Mouse (Mus musculus): ENCODE results near the gene Arhgap15. TPM values are rescaled to one million over a fixed set of nuclear protein-coding genes. Genes with fewer than 3 reads are reported as not detected.

The Arhgap15 gene
- total and polyA plus RNA-seq, 3 experiments: 0.39 to 1.2 (median 0.70) TPM

DNA sequence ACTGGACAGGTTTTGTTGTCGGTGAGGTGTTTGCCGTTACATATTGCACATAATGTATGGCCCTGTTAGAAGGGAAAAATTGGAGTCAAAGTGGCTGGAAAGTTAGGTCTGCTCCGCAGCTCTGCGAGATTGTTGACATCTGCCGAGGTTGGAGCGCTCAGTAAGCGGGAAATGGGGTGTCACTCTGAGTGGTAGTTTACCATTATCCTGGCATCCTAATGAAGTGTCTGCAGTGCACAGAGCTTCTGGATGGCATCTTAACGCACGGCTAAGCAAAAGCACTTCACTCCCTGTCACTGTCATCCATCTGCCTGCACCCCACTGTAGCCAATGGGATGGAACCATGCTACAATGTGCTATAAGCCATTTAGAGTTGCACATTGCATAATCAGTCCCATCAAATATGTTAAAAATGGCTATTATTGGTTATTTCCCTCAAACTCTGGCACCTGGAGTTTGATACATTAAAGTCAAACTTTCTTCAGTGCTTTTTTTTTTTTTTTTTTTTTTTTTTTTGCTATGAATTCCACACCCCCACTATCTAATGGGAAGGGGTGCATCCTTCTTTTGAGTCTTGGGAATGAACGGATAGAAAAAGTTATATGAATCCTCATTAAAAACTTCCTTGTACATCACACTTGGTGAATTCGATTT lies 561.6 kb downstream of the Arhgap15 start:
- Histone ChIP-seq H3K36me3 (ENCODE audit: control insufficient read depth, insufficient read depth, low read length) (no peaks in the 10 kb centered on the region), H3K27me3 (ENCODE audit: control insufficient read depth, insufficient read depth, low read length) (no peaks in the 10 kb centered on the region), H3K4me3 (no peak overlapping the region), H3K9ac (ENCODE audit: low read depth, low read length) (no peak overlapping the region), H3K79me2 (replicated peaks; ENCODE audit: control insufficient read depth, insufficient read depth, low read length) (no peaks in the 10 kb centered on the region), H3K4me1 (ENCODE audit: control insufficient read depth, insufficient read depth, low read length) (no peaks in the 10 kb centered on the region), H3K27ac (no peak overlapping the region)
- 93% methylated on average over 11 of the region's 11 CpGs for WGBS
- TF ChIP-seq POLR2A (IDR thresholded peaks at IDR 0.05; ENCODE audit: insufficient read depth, low read depth, low read length) (no peak), CTCF (IDR thresholded peaks at IDR 0.05) (no peak), EP300 (IDR thresholded peaks at IDR 0.05; ENCODE audit: insufficient read depth, low read depth, low read length) (no peak)
- intact Hi-C loops (cut with DNase I): no loop called here
- no peak for DNase-seq

DNA sequence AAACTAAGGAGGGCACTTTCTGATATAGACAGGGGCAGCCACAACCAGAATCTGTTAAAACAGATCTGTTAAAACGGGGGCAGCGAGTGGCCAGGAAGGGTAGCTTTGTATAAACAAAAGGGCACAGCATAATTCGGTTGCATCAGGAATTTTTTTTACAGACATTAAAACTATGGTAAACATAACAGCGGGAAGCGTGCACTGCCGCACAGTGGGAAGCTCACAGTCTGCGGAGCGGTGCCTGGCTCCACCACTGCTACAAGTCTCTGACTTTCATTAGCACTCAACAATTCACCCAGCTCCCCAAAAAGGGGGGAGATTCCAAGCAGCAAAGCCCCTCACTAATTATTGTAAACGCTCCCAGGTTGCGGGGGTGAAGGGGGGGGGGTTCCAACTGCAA lies 562.6 kb downstream of the Arhgap15 start:
- Histone ChIP-seq H3K36me3 (ENCODE audit: control insufficient read depth, insufficient read depth, low read length) (no peaks in the 10 kb centered on the region), H3K4me1 (ENCODE audit: control insufficient read depth, insufficient read depth, low read length) (no peaks in the 10 kb centered on the region), H3K9ac (ENCODE audit: low read depth, low read length) (no peak overlapping the region), H3K79me2 (replicated peaks; ENCODE audit: control insufficient read depth, insufficient read depth, low read length) (no peaks in the 10 kb centered on the region), H3K4me3 (no peak overlapping the region), H3K27me3 (ENCODE audit: control insufficient read depth, insufficient read depth, low read length) (no peaks in the 10 kb centered on the region), H3K27ac (no peak overlapping the region)
- TF ChIP-seq CTCF (IDR thresholded peaks at IDR 0.05) (no peak), POLR2A (IDR thresholded peaks at IDR 0.05; ENCODE audit: insufficient read depth, low read depth, low read length) (no peak), EP300 (IDR thresholded peaks at IDR 0.05; ENCODE audit: insufficient read depth, low read depth, low read length) (no peak)
- DNase-seq: no peak
- intact Hi-C loops (cut with DNase I): no loop called here
- WGBS: 35% methylated on average over 10 of the region's 10 CpGs

DNA sequence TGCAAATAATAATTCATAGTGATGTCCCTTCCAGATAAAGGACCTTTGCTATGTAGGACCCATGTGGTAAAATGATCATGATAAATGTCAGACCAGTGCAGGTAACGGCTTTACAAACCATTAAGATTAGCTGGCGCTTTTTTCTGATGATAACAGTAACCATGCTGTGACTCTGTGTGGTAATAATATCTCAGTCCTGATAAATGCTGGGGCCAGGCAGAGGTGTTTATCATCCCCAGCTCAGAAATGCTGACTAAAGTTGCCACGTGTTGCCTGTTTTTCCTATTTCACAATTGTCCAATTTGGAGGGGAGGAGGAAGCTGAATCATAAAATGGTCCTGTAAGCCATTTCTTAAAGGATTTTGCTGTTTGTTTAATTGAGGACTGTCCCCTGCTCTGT lies 564.9 kb downstream of the Arhgap15 start:
- intact Hi-C loops (cut with DNase I): no loop called here
- Histone ChIP-seq H3K79me2 (replicated peaks; ENCODE audit: control insufficient read depth, insufficient read depth, low read length) (no peaks in the 10 kb centered on the region), H3K27ac (no peak overlapping the region), H3K4me3 (no peak overlapping the region), H3K27me3 (ENCODE audit: control insufficient read depth, insufficient read depth, low read length) (no peaks in the 10 kb centered on the region), H3K9ac (ENCODE audit: low read depth, low read length) (no peak overlapping the region), H3K36me3 (ENCODE audit: control insufficient read depth, insufficient read depth, low read length) (no peaks in the 10 kb centered on the region), H3K4me1 (ENCODE audit: control insufficient read depth, insufficient read depth, low read length) (no peaks in the 10 kb centered on the region)
- TF ChIP-seq CTCF (IDR thresholded peaks at IDR 0.05) (no peak), EP300 (IDR thresholded peaks at IDR 0.05; ENCODE audit: insufficient read depth, low read depth, low read length) (no peak), POLR2A (IDR thresholded peaks at IDR 0.05; ENCODE audit: insufficient read depth, low read depth, low read length) (no peak)
- DNase-seq: no peak
- 55% methylated on average over 3 of the region's 3 CpGs for WGBS

DNA sequence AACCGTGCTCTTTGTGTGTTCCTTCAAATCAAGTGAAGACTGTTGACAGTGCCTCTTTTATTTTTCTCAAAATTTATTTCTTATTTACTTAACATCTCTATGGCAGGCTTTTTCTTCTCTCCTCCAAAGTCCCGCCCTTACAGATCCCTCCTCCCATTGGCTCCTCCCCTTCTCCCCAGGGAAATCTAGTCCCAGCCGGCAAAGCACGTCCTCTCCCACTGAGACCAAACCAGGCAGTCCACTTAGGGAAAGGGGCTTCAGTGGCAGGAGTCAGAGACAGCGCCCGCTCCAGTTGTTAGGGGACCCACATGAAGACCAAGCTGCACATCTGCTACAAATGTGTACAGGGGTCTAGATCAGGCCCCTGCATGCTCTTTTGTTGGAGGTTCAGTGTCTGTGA lies 569.8 kb downstream of the Arhgap15 start:
- Histone ChIP-seq H3K36me3 (ENCODE audit: control insufficient read depth, insufficient read depth, low read length) (no peaks in the 10 kb centered on the region), H3K79me2 (replicated peaks; ENCODE audit: control insufficient read depth, insufficient read depth, low read length) (no peaks in the 10 kb centered on the region), H3K9ac (ENCODE audit: low read depth, low read length) (no peak overlapping the region), H3K4me3 (no peak overlapping the region), H3K4me1 (ENCODE audit: control insufficient read depth, insufficient read depth, low read length) (no peaks in the 10 kb centered on the region), H3K27ac (no peak overlapping the region), H3K27me3 (ENCODE audit: control insufficient read depth, insufficient read depth, low read length) (no peaks in the 10 kb centered on the region)
- 69% methylated on average over 6 of the region's 6 CpGs for WGBS
- no peak for DNase-seq
- TF ChIP-seq POLR2A (IDR thresholded peaks at IDR 0.05; ENCODE audit: insufficient read depth, low read depth, low read length) (no peak), CTCF (IDR thresholded peaks at IDR 0.05) (no peak), EP300 (IDR thresholded peaks at IDR 0.05; ENCODE audit: insufficient read depth, low read depth, low read length) (no peak)
- intact Hi-C loops (cut with DNase I): no loop called here

DNA sequence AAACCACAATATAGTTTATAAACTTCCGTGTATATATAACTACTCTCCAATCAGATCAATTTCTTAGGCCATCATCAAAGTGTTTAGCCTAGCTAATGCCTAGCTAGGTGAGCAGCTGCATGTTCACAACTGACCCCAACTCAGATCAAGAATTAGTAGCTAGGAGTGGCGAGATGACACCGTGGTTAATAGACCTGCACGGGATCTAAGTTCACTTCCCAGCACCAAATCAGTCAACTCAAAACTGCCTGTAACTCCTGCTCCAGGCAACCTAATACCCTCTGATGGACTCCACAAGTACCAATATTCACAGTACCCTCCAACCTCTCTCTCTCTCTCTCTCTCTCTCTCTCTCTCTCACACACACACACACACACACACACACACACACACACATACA lies 570.9 kb downstream of the Arhgap15 start:
- intact Hi-C loops (cut with DNase I): no loop called here
- Histone ChIP-seq H3K79me2 (replicated peaks; ENCODE audit: control insufficient read depth, insufficient read depth, low read length) (no peaks in the 10 kb centered on the region), H3K36me3 (ENCODE audit: control insufficient read depth, insufficient read depth, low read length) (no peaks in the 10 kb centered on the region), H3K27ac (no peak overlapping the region), H3K27me3 (ENCODE audit: control insufficient read depth, insufficient read depth, low read length) (no peaks in the 10 kb centered on the region), H3K9ac (ENCODE audit: low read depth, low read length) (no peak overlapping the region), H3K4me3 (no peak overlapping the region), H3K4me1 (ENCODE audit: control insufficient read depth, insufficient read depth, low read length) (no peaks in the 10 kb centered on the region)
- WGBS: 94% methylated on average over 4 of the region's 4 CpGs
- DNase-seq: no peak
- TF ChIP-seq CTCF (IDR thresholded peaks at IDR 0.05) (no peak), EP300 (IDR thresholded peaks at IDR 0.05; ENCODE audit: insufficient read depth, low read depth, low read length) (no peak), POLR2A (IDR thresholded peaks at IDR 0.05; ENCODE audit: insufficient read depth, low read depth, low read length) (no peak)

DNA sequence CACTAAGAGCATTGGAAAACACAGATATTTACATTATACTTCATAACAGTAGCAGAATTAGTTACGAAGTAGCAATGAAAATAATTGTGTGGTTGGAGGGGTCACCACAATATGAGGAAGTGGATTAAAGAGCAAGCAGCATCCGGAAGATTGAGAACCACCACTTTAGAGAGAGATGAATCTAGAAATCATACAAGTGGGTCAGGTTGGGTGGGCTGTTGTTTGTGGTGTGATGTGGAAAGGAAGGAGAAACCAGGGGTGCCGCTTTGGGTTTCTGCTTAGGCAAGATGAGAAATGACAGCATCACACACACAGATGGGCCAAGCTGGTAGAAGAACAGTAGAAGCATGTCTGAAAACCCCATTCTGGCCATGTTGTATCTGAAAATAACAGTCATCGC lies 575.2 kb downstream of the Arhgap15 start:
- no peak overlapping the region for H3K9ac ChIP-seq (ENCODE audit: low read depth, low read length)
- no peak for DNase-seq
- H3K36me3 ChIP-seq (ENCODE audit: control insufficient read depth, insufficient read depth, low read length): no peaks in the 10 kb centered on the region
- H3K27me3 ChIP-seq (ENCODE audit: control insufficient read depth, insufficient read depth, low read length): no peaks in the 10 kb centered on the region
- no peak overlapping the region for H3K27ac ChIP-seq
- no peaks in the 10 kb centered on the region for H3K4me1 ChIP-seq (ENCODE audit: control insufficient read depth, insufficient read depth, low read length)
- WGBS: 90% methylated on average over 4 of the region's 4 CpGs
- intact Hi-C loops (cut with DNase I): no loop called here
- H3K4me3 ChIP-seq: no peak overlapping the region
- TF ChIP-seq EP300 (IDR thresholded peaks at IDR 0.05; ENCODE audit: insufficient read depth, low read depth, low read length): no peak
- TF ChIP-seq POLR2A (IDR thresholded peaks at IDR 0.05; ENCODE audit: insufficient read depth, low read depth, low read length): no peak
- TF ChIP-seq CTCF (IDR thresholded peaks at IDR 0.05): no peak
- no peaks in the 10 kb centered on the region for H3K79me2 ChIP-seq (replicated peaks; ENCODE audit: control insufficient read depth, insufficient read depth, low read length)

Measured in heart, adult 2 months (tissue).